Mouse (Mus musculus): ENCODE results near the gene Aldh3b1. TPM values are rescaled to one million over a fixed set of nuclear protein-coding genes. Genes with fewer than 3 reads are reported as not detected.

Gene Aldh3b1
- polyA plus RNA-seq, 1 experiment from 2014 or later, result 2.3 TPM

- no peak for ATAC-seq (replicated peaks; ENCODE audit: insufficient number of reproducible peaks, low FRiP score, low TSS enrichment)
- H3K27me3 ChIP-seq (ENCODE audit: control insufficient read depth, insufficient read depth, low read length), result no peaks in the 10 kb centered on the region
- WGBS (ENCODE audit: insufficient replicate concordance), result 58% methylated on average over 4 of the region's 4 CpGs
Measured at GRCm38 (mm10) chr19:3893545-3894116, 36.0 kb downstream of the Aldh3b1 start.

GRCm38 (mm10) chr19:3890181-3890580 lies 39.4 kb downstream of the Aldh3b1 start:
- no peak overlapping the region for H3K4me2 ChIP-seq
- no peaks in the 10 kb centered on the region for H3K9me3 ChIP-seq (replicated peaks; ENCODE audit: control insufficient read depth, low read length)
- H3K36me3 ChIP-seq (ENCODE audit: control insufficient read depth, insufficient read depth, low read length), result peaks cover 16% of the 10 kb centered on the region
- no peaks in the 10 kb centered on the region for H3K27me3 ChIP-seq (ENCODE audit: control insufficient read depth, insufficient read depth, low read length)
- 84% methylated on average over 8 of the region's 8 CpGs for WGBS (ENCODE audit: insufficient replicate concordance)
- no peak overlapping the region for H3K9ac ChIP-seq (ENCODE audit: low read depth, low read length)
- H3K4me3 ChIP-seq (ENCODE audit: low read depth, low read length), result no peak overlapping the region
- H3K27ac ChIP-seq (ENCODE audit: low read depth, low read length), result no peak overlapping the region
- H3K4me1 ChIP-seq (ENCODE audit: control insufficient read depth, insufficient read depth, low read length), result peaks cover 5% of the 10 kb centered on the region; the same call in 1 of the 2 replicates
- no peak for ATAC-seq (replicated peaks; ENCODE audit: insufficient number of reproducible peaks, low FRiP score, low TSS enrichment)

More at GRCm38 (mm10) chr19:3893545-3894116, 36.0 kb downstream of the Aldh3b1 start:
- Histone ChIP-seq H3K4me1 (ENCODE audit: control insufficient read depth, insufficient read depth, low read length) (peaks cover 6% of the 10 kb centered on the region; the same call in 1 of the 2 replicates), H3K4me3 (ENCODE audit: low read depth, low read length) (no peak overlapping the region), H3K36me3 (ENCODE audit: control insufficient read depth, insufficient read depth, low read length) (peaks cover 18% of the 10 kb centered on the region), H3K9me3 (replicated peaks; ENCODE audit: control insufficient read depth, low read length) (no peaks in the 10 kb centered on the region), H3K4me2 (no peak overlapping the region), H3K27ac (ENCODE audit: low read depth, low read length) (no peak overlapping the region), H3K9ac (ENCODE audit: low read depth, low read length) (no peak overlapping the region)

GRCm38 (mm10) chr19:3889096-3889495 lies 40.5 kb downstream of the Aldh3b1 start:
- Histone ChIP-seq H3K4me2 (no peak overlapping the region), H3K9ac (ENCODE audit: low read depth, low read length) (no peak overlapping the region), H3K4me3 (ENCODE audit: low read depth, low read length) (no peak overlapping the region), H3K36me3 (ENCODE audit: control insufficient read depth, insufficient read depth, low read length) (peaks cover 13% of the 10 kb centered on the region), H3K4me1 (ENCODE audit: control insufficient read depth, insufficient read depth, low read length) (peaks cover 12% of the 10 kb centered on the region), H3K27ac (ENCODE audit: low read depth, low read length) (no peak overlapping the region), H3K27me3 (ENCODE audit: control insufficient read depth, insufficient read depth, low read length) (no peaks in the 10 kb centered on the region), H3K9me3 (replicated peaks; ENCODE audit: control insufficient read depth, low read length) (no peaks in the 10 kb centered on the region)
- no peak for ATAC-seq (replicated peaks; ENCODE audit: insufficient number of reproducible peaks, low FRiP score, low TSS enrichment)
- WGBS (ENCODE audit: insufficient replicate concordance), result 87% methylated on average over 5 of the region's 5 CpGs

GRCm38 (mm10) chr19:3884325-3884990 lies 45.1 kb downstream of the Aldh3b1 start:
- Histone ChIP-seq H3K27me3 (ENCODE audit: control insufficient read depth, insufficient read depth, low read length) (no peaks in the 10 kb centered on the region), H3K27ac (ENCODE audit: low read depth, low read length) (no peak overlapping the region; the same call in 1 of the 2 replicates)
- 48% methylated on average over 6 of the region's 6 CpGs for WGBS (ENCODE audit: insufficient replicate concordance)

GRCm38 (mm10) chr19:3882214-3882613 lies 47.4 kb downstream of the Aldh3b1 start:
- H3K9ac ChIP-seq (ENCODE audit: low read depth, low read length), result no peak overlapping the region
- H3K36me3 ChIP-seq (ENCODE audit: control insufficient read depth, insufficient read depth, low read length), result peaks cover 3% of the 10 kb centered on the region; the same call in 1 of the 2 replicates
- H3K27ac ChIP-seq (ENCODE audit: low read depth, low read length), result no peak overlapping the region
- no peak overlapping the region for H3K4me3 ChIP-seq (ENCODE audit: low read depth, low read length)
- H3K9me3 ChIP-seq (replicated peaks; ENCODE audit: control insufficient read depth, low read length), result no peaks in the 10 kb centered on the region
- no peak overlapping the region for H3K4me2 ChIP-seq
- WGBS (ENCODE audit: insufficient replicate concordance), result 83% methylated on average over 4 of the region's 4 CpGs
- no peak for ATAC-seq (replicated peaks; ENCODE audit: insufficient number of reproducible peaks, low FRiP score, low TSS enrichment)
- H3K27me3 ChIP-seq (ENCODE audit: control insufficient read depth, insufficient read depth, low read length), result no peaks in the 10 kb centered on the region
- peaks cover 12% of the 10 kb centered on the region for H3K4me1 ChIP-seq (ENCODE audit: control insufficient read depth, insufficient read depth, low read length)

More at GRCm38 (mm10) chr19:3884325-3884990, 45.1 kb downstream of the Aldh3b1 start:
- Histone ChIP-seq H3K4me3 (ENCODE audit: low read depth, low read length) (no peak overlapping the region), H3K4me1 (ENCODE audit: control insufficient read depth, insufficient read depth, low read length) (peaks cover 12% of the 10 kb centered on the region), H3K9ac (ENCODE audit: low read depth, low read length) (no peak overlapping the region), H3K36me3 (ENCODE audit: control insufficient read depth, insufficient read depth, low read length) (peaks cover 11% of the 10 kb centered on the region), H3K4me2 (no peak overlapping the region), H3K9me3 (replicated peaks; ENCODE audit: control insufficient read depth, low read length) (no peaks in the 10 kb centered on the region)
- no peak for ATAC-seq (replicated peaks; ENCODE audit: insufficient number of reproducible peaks, low FRiP score, low TSS enrichment)

GRCm38 (mm10) chr19:3880054-3880848 lies 49.4 kb downstream of the Aldh3b1 start:
- H3K9me3 ChIP-seq (replicated peaks; ENCODE audit: control insufficient read depth, low read length), result no peaks in the 10 kb centered on the region
- H3K27me3 ChIP-seq (ENCODE audit: control insufficient read depth, insufficient read depth, low read length), result no peaks in the 10 kb centered on the region
- H3K27ac ChIP-seq (ENCODE audit: low read depth, low read length), result no peak overlapping the region
- no peak for ATAC-seq (replicated peaks; ENCODE audit: insufficient number of reproducible peaks, low FRiP score, low TSS enrichment)
- 91% methylated on average over 6 of the region's 6 CpGs for WGBS (ENCODE audit: insufficient replicate concordance)
- no peak overlapping the region for H3K4me2 ChIP-seq
- no peaks in the 10 kb centered on the region for H3K36me3 ChIP-seq (ENCODE audit: control insufficient read depth, insufficient read depth, low read length)
- H3K4me1 ChIP-seq (ENCODE audit: control insufficient read depth, insufficient read depth, low read length), result peaks cover 12% of the 10 kb centered on the region
- no peak overlapping the region for H3K9ac ChIP-seq (ENCODE audit: low read depth, low read length)
- no peak overlapping the region for H3K4me3 ChIP-seq (ENCODE audit: low read depth, low read length)

GRCm38 (mm10) chr19:3875045-3875444 lies 54.6 kb downstream of the Aldh3b1 start:
- WGBS (ENCODE audit: insufficient replicate concordance), result 87% methylated on average over 7 of the region's 7 CpGs
- H3K27ac ChIP-seq (ENCODE audit: low read depth, low read length), result no peak overlapping the region
- no peak overlapping the region for H3K4me2 ChIP-seq
- no peaks in the 10 kb centered on the region for H3K36me3 ChIP-seq (ENCODE audit: control insufficient read depth, insufficient read depth, low read length)
- H3K4me1 ChIP-seq (ENCODE audit: control insufficient read depth, insufficient read depth, low read length), result peaks cover 5% of the 10 kb centered on the region; the same call in 1 of the 2 replicates
- H3K9me3 ChIP-seq (replicated peaks; ENCODE audit: control insufficient read depth, low read length), result no peaks in the 10 kb centered on the region
- no peaks in the 10 kb centered on the region for H3K27me3 ChIP-seq (ENCODE audit: control insufficient read depth, insufficient read depth, low read length)
- ATAC-seq (replicated peaks; ENCODE audit: insufficient number of reproducible peaks, low FRiP score, low TSS enrichment), result no peak
- no peak overlapping the region for H3K9ac ChIP-seq (ENCODE audit: low read depth, low read length)
- H3K4me3 ChIP-seq (ENCODE audit: low read depth, low read length), result no peak overlapping the region

GRCm38 (mm10) chr19:3872373-3872772 lies 57.2 kb downstream of the Aldh3b1 start:
- H3K4me3 ChIP-seq (ENCODE audit: low read depth, low read length), result no peak overlapping the region
- ATAC-seq (replicated peaks; ENCODE audit: insufficient number of reproducible peaks, low FRiP score, low TSS enrichment), result no peak
- no peak overlapping the region for H3K27ac ChIP-seq (ENCODE audit: low read depth, low read length)
- 58% methylated on average over 4 of the region's 4 CpGs for WGBS (ENCODE audit: insufficient replicate concordance)
- H3K36me3 ChIP-seq (ENCODE audit: control insufficient read depth, insufficient read depth, low read length), result no peaks in the 10 kb centered on the region
- H3K9me3 ChIP-seq (replicated peaks; ENCODE audit: control insufficient read depth, low read length), result no peaks in the 10 kb centered on the region
- H3K4me1 ChIP-seq (ENCODE audit: control insufficient read depth, insufficient read depth, low read length), result peaks cover 5% of the 10 kb centered on the region; the same call in 1 of the 2 replicates
- H3K4me2 ChIP-seq, result no peak overlapping the region
- no peaks in the 10 kb centered on the region for H3K27me3 ChIP-seq (ENCODE audit: control insufficient read depth, insufficient read depth, low read length)
- H3K9ac ChIP-seq (ENCODE audit: low read depth, low read length), result no peak overlapping the region

Data from heart, embryonic 11.5 days (tissue).